Mouse (Mus musculus) right cerebral cortex, postnatal 10 days (tissue): ENCODE measurements around the gene Gm10718.
"Not testable (repeated sequence)": the region's sequence is repeated elsewhere in the genome, so short reads cannot be mapped to it uniquely, and the experiment has no call there.

Source experiments
- DNase-seq, 2 experiments: peaks; one replicate each; pipeline ENCODE4 v3.0.0; 2021; ENCODE audit warnings: low spot score in 2 of 2

Gene Gm10718

GRCm38 (mm10) chr9:3023312-3023984 is at the start of gene Gm10718:
TSS of gene Gm10718 (plus strand) at chr9:3023547.
- DNase-seq = peak; percentile 19 to 26

- DNase-seq = peak in 1 of 2 experiments; percentile 25
These were observed 22.8 kb upstream of the Gm10718 start, which contains the start of gene Gm10722 for GRCm38 (mm10) chr9:3000445-3000972. TSS of gene Gm10722 (plus strand) at chr9:3000922.

GRCm38 (mm10) chr9:3001006-3001405 is 22.3 kb upstream of the Gm10718 start:
- DNase-seq = peak in 1 of 2 experiments; percentile 26

- DNase-seq = peak; percentile 98 to 99
These were observed 21.2 kb upstream of the Gm10718 start for GRCm38 (mm10) chr9:3001948-3002659.

- DNase-seq = not testable (repeated sequence)
These were observed 20.5 kb upstream of the Gm10718 start, which contains the start of gene Gm11168 for GRCm38 (mm10) chr9:3002794-3003396. TSS of gene Gm11168 (plus strand) at chr9:3003346.

- not testable (repeated sequence) for DNase-seq
These were observed 17.2 kb upstream of the Gm10718 start for GRCm38 (mm10) chr9:3006179-3006578.

- peak; percentile 86 to 95 for DNase-seq
These were observed 16.7 kb upstream of the Gm10718 start for GRCm38 (mm10) chr9:3006636-3007035.

GRCm38 (mm10) chr9:3007272-3007671 is 16.1 kb upstream of the Gm10718 start:
- not testable (repeated sequence) for DNase-seq

- not testable (repeated sequence) for DNase-seq
These were observed 14.0 kb upstream of the Gm10718 start for GRCm38 (mm10) chr9:3009331-3009730.

- DNase-seq = not testable (repeated sequence)
These were observed 11.2 kb upstream of the Gm10718 start for GRCm38 (mm10) chr9:3012054-3012621.

- not testable (repeated sequence) for DNase-seq
These were observed 10.5 kb upstream of the Gm10718 start, which contains the start of gene Gm10721 for GRCm38 (mm10) chr9:3012733-3013279. TSS of gene Gm10721 (plus strand) at chr9:3013140.

- not testable (repeated sequence) for DNase-seq
These were observed 8.0 kb upstream of the Gm10718 start, which contains the start of gene Gm10720 for GRCm38 (mm10) chr9:3015354-3015753. TSS of gene Gm10720 (plus strand) at chr9:3015654.

- peak in 1 of 2 experiments; percentile 16 for DNase-seq
These were observed 7.5 kb upstream of the Gm10718 start for GRCm38 (mm10) chr9:3015896-3016295.

GRCm38 (mm10) chr9:3017108-3017507 is 6.2 kb upstream of the Gm10718 start, which contains the start of gene Gm10719:
TSS of gene Gm10719 (plus strand) at chr9:3017408.
- DNase-seq = not testable (repeated sequence)

GRCm38 (mm10) chr9:3018944-3019343 is 4.4 kb upstream of the Gm10718 start:
- DNase-seq = peak; percentile 88 to 89

GRCm38 (mm10) chr9:3019835-3020727 is 3.3 kb upstream of the Gm10718 start:
- DNase-seq = peak; percentile 76 to 85

- DNase-seq = peak; percentile 65 to 72
These were observed 885 bp upstream of the Gm10718 start for GRCm38 (mm10) chr9:3022316-3023008.

- peak; percentile 62 to 83 for DNase-seq
These were observed 770 bp downstream of the Gm10718 start for GRCm38 (mm10) chr9:3023985-3024648.

- peak; percentile 45 to 58 for DNase-seq
These were observed 1.6 kb downstream of the Gm10718 start, which contains the start of gene Gm10717 for GRCm38 (mm10) chr9:3024912-3025467. TSS of gene Gm10717 (plus strand) at chr9:3025417.
